Mouse (Mus musculus): ENCODE measurements around the gene Lipt2.

- TF ChIP-seq CTCF (conservative IDR thresholded peaks at IDR 0.05; ENCODE audit: low read length) (no peak), POU5F1 (IDR thresholded peaks at IDR 0.05; ENCODE audit: borderline replicate concordance, low read length) (no peak), NANOG (IDR thresholded peaks at IDR 0.05; ENCODE audit: borderline replicate concordance, low read length) (no peak)
Observed at GRCm38 (mm10) chr7:100138075-100138474, 21.0 kb upstream of the Lipt2 start.

All from E14TG2a.4 (cell line).